ENCODE assay signal across 24 mouse cellular contexts in the genomic region with DNA sequence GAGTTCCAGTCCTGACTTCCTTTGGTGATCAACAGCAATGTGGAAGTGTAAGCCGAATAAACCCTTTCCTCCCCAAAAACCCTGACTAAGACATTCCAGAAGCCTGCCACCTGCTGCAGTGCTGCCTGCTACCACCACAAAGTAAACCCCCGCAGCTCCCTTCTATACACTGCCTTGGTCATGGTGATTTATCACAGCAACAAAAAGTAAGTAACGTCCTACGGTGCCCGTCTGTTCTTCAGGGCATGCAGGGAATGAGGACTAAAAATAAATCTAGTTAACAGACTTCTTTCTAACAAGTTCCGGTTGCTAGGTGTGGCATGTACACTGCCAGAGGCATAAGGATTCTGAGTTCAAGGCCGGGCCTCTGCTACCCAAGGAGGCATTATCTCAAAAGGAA. TPM values are rescaled to one million over a fixed set of nuclear protein-coding genes. Genes with fewer than 3 reads are reported as not detected.
DNase-seq lines count a peak whose midpoint lies in the region; ATAC-seq and TF ChIP-seq lines count a peak whose summit lies in the region.
"Had no signal": no experiment of that assay in that cellular context is flagged by ENCODE, and none has a peak within 500 bp of the region (broad histone marks: within the 10 kb centered on the region; RNA-seq: fewer than 3 reads in every experiment).

No protein-coding gene starts in this region.

- H3K4me3 ChIP-seq in heart, embryonic 15.5 days: no peak overlapping the region
- H3K4me3 ChIP-seq in megakaryocyte, embryonic 14.5 days (replicated peaks): peak overlapping the region; percentile 40
- no peak overlapping the region for H3K4me3 ChIP-seq in ES-E14 (ENCODE audit: insufficient read depth in 1 of 2, low read depth in 1 of 2, low read length in 2 of 2, poor library complexity in 1 of 2, severe bottlenecking in 1 of 2)
- no peak overlapping the region for H3K4me3 ChIP-seq in hindbrain, embryonic 12.5 days
- H3K4me3 ChIP-seq: forebrain, embryonic 10.5 days; heart, embryonic 13.5 days; limb, embryonic 10.5 days had no signal

- 45% methylated on average over 7 of the region's 7 CpGs for WGBS in heart, embryonic 15.5 days
- WGBS in hindbrain, embryonic 12.5 days: 57% methylated on average over 7 of the region's 7 CpGs

- in situ Hi-C loops in ES-E14 (cut with MboI; ENCODE audit: low sequenced_read_pairs in 2 of 2, unreplicated experiment in 2 of 2): no loop called here

- H3K4me2 ChIP-seq in heart, embryonic 15.5 days: no peak overlapping the region
- H3K4me2 ChIP-seq in hindbrain, embryonic 12.5 days (replicated peaks): no peak overlapping the region
- H3K4me2 ChIP-seq: heart, embryonic 13.5 days; liver, embryonic 11.5 days had no signal

- peaks cover 15% of the 10 kb centered on the region for H3K4me1 ChIP-seq in heart, embryonic 15.5 days (replicated peaks)
- peaks cover 71% of the 10 kb centered on the region for H3K4me1 ChIP-seq in megakaryocyte, embryonic 14.5 days
- H3K4me1 ChIP-seq in ES-E14 (ENCODE audit: control insufficient read depth in 2 of 2, insufficient read depth in 2 of 2, low read length in 2 of 2, poor library complexity in 1 of 2): peaks cover 0 to 9% of the 10 kb centered on the region in 2 experiments; a peak in 2 of 4 replicates
- H3K4me1 ChIP-seq in hindbrain, embryonic 12.5 days: no peaks in the 10 kb centered on the region
- H3K4me1 ChIP-seq: forebrain, embryonic 10.5 days; limb, embryonic 10.5 days had no signal

- intact Hi-C loops in heart, postnatal 14 days (cut with DNase I): no loop called here

- no peak overlapping the region for H3K9ac ChIP-seq in heart, embryonic 15.5 days
- H3K9ac ChIP-seq in ES-E14 (ENCODE audit: insufficient read depth, low read depth, low read length, poor library complexity, severe bottlenecking): no peak overlapping the region
- no peak overlapping the region for H3K9ac ChIP-seq in hindbrain, embryonic 12.5 days
- H3K9ac ChIP-seq: forebrain, postnatal 0 days; heart, embryonic 13.5 days had no signal

- peaks cover 61% of the 10 kb centered on the region for H3K36me3 ChIP-seq in heart, embryonic 15.5 days
- peaks cover 93% of the 10 kb centered on the region for H3K36me3 ChIP-seq in megakaryocyte, embryonic 14.5 days (replicated peaks; ENCODE audit: low read length)
- H3K36me3 ChIP-seq in ES-E14 (ENCODE audit: control insufficient read depth, insufficient read depth, low read length, poor library complexity, severe bottlenecking): peaks cover 32% of the 10 kb centered on the region
- H3K36me3 ChIP-seq in hindbrain, embryonic 12.5 days: peaks cover 62% of the 10 kb centered on the region

- H3K27ac ChIP-seq in heart, embryonic 15.5 days: peak overlapping the region; percentile 34; the same call in 1 of the 2 replicates
- no peak overlapping the region; the same call in 1 of the 2 replicates for H3K27ac ChIP-seq in ES-E14 (ENCODE audit: insufficient read depth, low read depth, low read length, poor library complexity, severe bottlenecking)
- no peak overlapping the region for H3K27ac ChIP-seq in hindbrain, embryonic 12.5 days
- H3K27ac ChIP-seq: forebrain, embryonic 10.5 days; heart, embryonic 13.5 days; limb, embryonic 10.5 days had no signal

- ATAC-seq in heart, embryonic 15.5 days (replicated peaks; ENCODE audit: insufficient number of reproducible peaks, insufficient read depth, low FRiP score, low read depth): no peak
- no peak for ATAC-seq in megakaryocyte, adult 5-6 weeks (ENCODE audit: poor library complexity, severe bottlenecking)
- ATAC-seq in hindbrain, embryonic 12.5 days (ENCODE audit: low FRiP score): no peak
- ATAC-seq: midbrain, embryonic 16.5 days had no signal

- DNase-seq in heart, postnatal 14 days: no peak
- no peak for DNase-seq in ES-E14 (ENCODE audit: low read depth, low spot score)
- DNase-seq in mesoderm, embryonic 11.5 days (ENCODE audit: low read depth, low spot score): peak; percentile 12
- no peak for DNase-seq in thymus, postnatal 0 days (ENCODE audit: low spot score)
- DNase-seq: cerebellum, adult 11-12 months; cerebellum, postnatal 14 days; embryo, embryonic 11 days; forebrain, postnatal 0 days; gastrocnemius, postnatal 10 days; heart, adult 11 months; kidney, adult 9 months; kidney, postnatal 25 days; lung, postnatal 14 days; thymus, postnatal 14 days had no signal

- H3K9me3 ChIP-seq in heart, embryonic 15.5 days (replicated peaks): no peaks in the 10 kb centered on the region
- H3K9me3 ChIP-seq in megakaryocyte, embryonic 14.5 days: no peaks in the 10 kb centered on the region
- no peaks in the 10 kb centered on the region for H3K9me3 ChIP-seq in ES-E14 (ENCODE audit: control insufficient read depth, insufficient read depth, low read depth, low read length)
- no peaks in the 10 kb centered on the region for H3K9me3 ChIP-seq in hindbrain, embryonic 12.5 days (replicated peaks)
- H3K9me3 ChIP-seq: forebrain, embryonic 10.5 days; heart, embryonic 13.5 days; limb, embryonic 10.5 days had no signal

- H3K27me3 ChIP-seq in heart, embryonic 15.5 days: no peaks in the 10 kb centered on the region
- no peaks in the 10 kb centered on the region for H3K27me3 ChIP-seq in megakaryocyte, embryonic 14.5 days (replicated peaks)
- H3K27me3 ChIP-seq in hindbrain, embryonic 12.5 days: no peaks in the 10 kb centered on the region
- H3K27me3 ChIP-seq: CH12.LX; heart, embryonic 13.5 days had no signal

TF ChIP-seq in ES-E14, 5 proteins besides CTCF, POLR2A, EP300 and RAD21:
- TF ChIP-seq CHD2 (IDR thresholded peaks at IDR 0.05; ENCODE audit: low read depth, low read length) (no peak), MAFK (IDR thresholded peaks at IDR 0.05; ENCODE audit: insufficient read depth, low read depth, low read length) (0 out of 2 replicates have a peak, but pooled peaks have one; percentile 46), ZC3H11A (IDR thresholded peaks at IDR 0.05; ENCODE audit: borderline replicate concordance, low read depth, low read length) (no peak), HCFC1 (IDR thresholded peaks at IDR 0.05; ENCODE audit: borderline replicate concordance, insufficient read depth, low read length) (no peak)

RNA-seq across cellular contexts. Expression of gene Akirin2, which starts 31.3 kb away (rescaled TPM):
- polyA plus RNA-seq in heart, embryonic 15.5 days (2015; fragmentation: Nextera tagmentation; extraction: Ambion mirVana): 41.4 and 44.8 TPM in 2 replicates
- 10 to 100 TPM; 55.5 to 56.6 TPM for total RNA-seq in heart, postnatal 14 days (2021)
- 69.1 and 145 TPM in 2 replicates for polyA plus RNA-seq in megakaryocyte, embryonic 14.5 days (2012; ENCODE audit: insufficient read depth, low replicate concordance)
- total RNA-seq in megakaryocyte, adult 5-6 weeks (2015): 59.6 and 68.0 TPM in 2 replicates
- 49.9 and 62.4 TPM in 2 replicates for total RNA-seq in megakaryocyte, adult 5-6 weeks (2017)
- total RNA-seq in ES-E14 (2012; rRNA removed): 37.4 and 56.4 TPM in 2 replicates
- polyA plus RNA-seq in hindbrain, embryonic 12.5 days (2016; fragmentation: Nextera tagmentation; extraction: Ambion mirVana): 139 and 147 TPM in 2 replicates
- 53.5 and 67.2 TPM in 2 replicates for polyA plus RNA-seq in thymus, postnatal 0 days (2015; fragmentation: Nextera tagmentation; extraction: Ambion mirVana)

RNA-seq across cellular contexts. Expression of gene Orc3, which starts 32.8 kb away (rescaled TPM):
- 58.0 and 63.8 TPM in 2 replicates for polyA plus RNA-seq in heart, embryonic 15.5 days (2015; fragmentation: Nextera tagmentation; extraction: Ambion mirVana)
- 10 to 100 TPM; 38.4 to 39.7 TPM for total RNA-seq in heart, postnatal 14 days (2021)
- polyA plus RNA-seq in megakaryocyte, embryonic 14.5 days (2012; ENCODE audit: insufficient read depth, low replicate concordance): 1.9 TPM in 1 of 2 replicates, not detected in the other
- 61.1 and 71.6 TPM in 2 replicates for total RNA-seq in megakaryocyte, adult 5-6 weeks (2015)
- 55.7 and 61.4 TPM in 2 replicates for total RNA-seq in megakaryocyte, adult 5-6 weeks (2017)
- total RNA-seq in ES-E14 (2012; rRNA removed): 72.9 and 73.9 TPM in 2 replicates
- polyA plus RNA-seq in hindbrain, embryonic 12.5 days (2016; fragmentation: Nextera tagmentation; extraction: Ambion mirVana): 104 and 113 TPM in 2 replicates
- 91.6 and 93.2 TPM in 2 replicates for polyA plus RNA-seq in thymus, postnatal 0 days (2015; fragmentation: Nextera tagmentation; extraction: Ambion mirVana)

RNA-seq across cellular contexts. Expression of gene Rars2, which starts 32.8 kb away (rescaled TPM):
- polyA plus RNA-seq in heart, embryonic 15.5 days (2015; fragmentation: Nextera tagmentation; extraction: Ambion mirVana): 45.4 and 49.0 TPM in 2 replicates
- 10 to 100 TPM; 30.9 to 31.1 TPM for total RNA-seq in heart, postnatal 14 days (2021)
- polyA plus RNA-seq in megakaryocyte, embryonic 14.5 days (2012; ENCODE audit: insufficient read depth, low replicate concordance): 2.0 and 17.6 TPM in 2 replicates
- total RNA-seq in megakaryocyte, adult 5-6 weeks (2015): 16.1 and 19.4 TPM in 2 replicates
- total RNA-seq in megakaryocyte, adult 5-6 weeks (2017): 15.7 and 21.0 TPM in 2 replicates
- 29.0 and 31.5 TPM in 2 replicates for total RNA-seq in ES-E14 (2012; rRNA removed)
- polyA plus RNA-seq in hindbrain, embryonic 12.5 days (2016; fragmentation: Nextera tagmentation; extraction: Ambion mirVana): 72.2 and 72.7 TPM in 2 replicates
- polyA plus RNA-seq in thymus, postnatal 0 days (2015; fragmentation: Nextera tagmentation; extraction: Ambion mirVana): 51.5 and 52.9 TPM in 2 replicates

Comparison
In these comparisons a context has a peak if more than half of its experiments do, and no peak if none do; other contexts are left out.
1. RNA of gene Orc3, which starts 32.8 kb away (polyA plus RNA-seq): 104 to 113 TPM in hindbrain, embryonic 12.5 days, 91.6 to 93.2 TPM in thymus, postnatal 0 days and 58.0 to 63.8 TPM in heart, embryonic 15.5 days; 1.9 TPM in megakaryocyte, embryonic 14.5 days; every median in the first group is over 10 times any median in the second.